Mouse (Mus musculus): ENCODE data around the gene Mars.

Gene Mars

DNA sequence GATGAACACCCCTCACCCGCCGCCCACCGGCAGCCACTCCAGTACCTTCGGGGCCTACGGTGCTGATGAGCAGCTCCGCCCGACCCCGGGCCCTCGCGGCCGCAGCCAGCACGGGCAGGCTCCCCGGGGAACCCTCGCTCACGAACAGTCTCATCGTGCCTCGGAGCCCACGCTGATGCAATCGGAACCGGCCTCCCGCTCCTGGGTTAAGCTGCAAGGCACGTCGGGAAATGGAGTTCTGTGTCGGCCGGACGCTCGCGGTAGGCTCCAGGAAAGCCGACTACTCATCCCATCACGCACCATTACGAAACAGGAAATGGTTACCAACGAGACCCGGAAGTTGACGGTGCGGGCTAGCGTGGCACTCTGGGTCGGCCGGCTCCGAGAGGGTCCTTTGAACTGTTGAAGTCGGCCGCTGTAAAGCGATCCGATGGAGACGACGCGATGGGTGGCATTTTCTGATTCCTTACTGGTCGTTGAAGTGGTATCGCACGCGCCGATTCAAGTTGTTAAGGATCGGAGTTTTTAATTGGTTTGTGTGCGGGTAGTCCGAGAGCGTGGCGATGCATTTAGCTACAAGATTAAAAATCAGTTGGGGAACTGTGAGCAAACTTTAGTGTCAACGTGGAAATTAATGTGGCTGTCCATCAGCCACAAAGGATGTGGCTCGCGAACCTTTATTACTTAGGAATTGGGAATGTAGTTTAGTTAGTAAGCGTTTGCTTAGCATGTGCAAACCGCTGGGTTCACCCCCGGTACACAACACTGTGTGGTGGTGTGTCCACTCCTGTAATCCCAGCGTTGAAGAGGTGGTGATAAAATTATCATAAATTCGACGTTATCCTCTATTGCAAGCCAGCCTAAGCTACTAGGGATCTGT, at the start of gene Mars:
Gene Mars, minus strand, starts transcription at position 311 of the 880 bp plus-strand sequence.
- peak; percentile 89 to 93 for DNase-seq (ENCODE audit: low spot score in 2 of 2)

DNA sequence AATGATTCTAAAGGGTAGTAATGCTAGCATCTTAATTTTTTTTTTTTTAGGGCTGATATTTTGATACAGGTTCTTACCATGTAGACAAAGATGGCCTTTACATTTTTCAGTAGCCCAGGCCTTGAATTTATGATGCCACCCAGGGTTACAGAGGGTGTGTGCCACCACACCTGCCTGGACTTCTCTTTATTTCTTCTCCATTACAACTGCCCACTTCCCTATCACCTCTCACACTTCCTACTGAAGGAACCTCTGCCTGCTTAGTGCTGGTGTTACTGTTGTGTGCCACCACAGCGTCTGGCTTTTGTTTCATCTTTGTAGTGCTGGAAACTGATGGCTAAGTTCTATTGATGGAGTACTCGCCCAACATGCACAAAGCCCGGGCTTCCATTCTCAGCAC, 49.1 kb upstream of the Mars start:
- no peak for DNase-seq (ENCODE audit: low spot score in 2 of 2)

GRCm38 (mm10) chr10:127355336-127355735, 43.8 kb upstream of the Mars start:
- no peak for DNase-seq (ENCODE audit: low spot score in 2 of 2)

- DNase-seq (ENCODE audit: low spot score in 2 of 2): no peak
Observed at GRCm38 (mm10) chr10:127353909-127354895, 42.6 kb upstream of the Mars start, which contains the start of gene Inhbe. Gene Inhbe, minus strand, starts transcription at chr10:127354411.

DNA sequence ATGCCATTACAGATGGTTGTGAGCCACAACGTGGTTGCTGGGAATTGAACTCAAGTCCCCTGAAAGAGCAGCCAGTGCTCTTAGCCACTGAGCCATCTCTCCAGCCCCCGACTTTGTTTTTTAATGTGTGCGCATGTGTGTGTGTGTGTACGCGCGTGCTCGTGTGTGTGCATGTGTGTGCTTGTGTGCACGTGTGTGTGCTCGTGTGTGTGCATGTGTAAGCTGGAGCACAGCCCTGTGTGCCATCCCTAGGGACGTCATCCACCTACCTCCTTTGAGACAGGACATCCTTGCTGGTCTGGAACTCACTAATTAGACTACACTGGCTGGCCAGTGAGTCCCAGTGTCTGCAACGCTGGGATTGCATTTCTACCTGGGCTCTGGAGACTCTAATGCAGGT, 41.2 kb upstream of the Mars start:
- no peak for DNase-seq (ENCODE audit: low spot score in 2 of 2)

DNA sequence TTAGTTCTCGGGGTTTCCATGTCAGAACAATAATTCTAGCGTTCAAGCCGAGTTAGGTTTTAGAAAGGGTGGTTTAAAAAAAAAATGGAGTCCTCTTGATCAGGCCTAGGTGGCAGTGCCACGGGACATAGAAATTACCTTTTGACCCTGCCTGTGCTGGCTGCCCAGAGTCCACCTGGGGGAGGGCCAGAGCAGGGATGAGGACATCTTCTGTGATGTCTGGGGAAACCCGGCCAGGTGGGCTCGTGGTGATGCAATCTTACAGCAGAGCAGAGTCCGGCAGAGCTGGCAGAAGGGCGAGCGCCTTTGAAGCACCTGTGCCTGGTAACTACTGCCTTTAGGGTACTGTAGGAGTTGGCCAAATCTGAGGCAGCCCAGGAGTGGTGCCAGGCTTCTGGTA, 40.6 kb upstream of the Mars start:
- DNase-seq (ENCODE audit: low spot score in 2 of 2): no peak

GRCm38 (mm10) chr10:127351719-127352118, 40.1 kb upstream of the Mars start:
- DNase-seq (ENCODE audit: low spot score in 2 of 2): no peak

DNA sequence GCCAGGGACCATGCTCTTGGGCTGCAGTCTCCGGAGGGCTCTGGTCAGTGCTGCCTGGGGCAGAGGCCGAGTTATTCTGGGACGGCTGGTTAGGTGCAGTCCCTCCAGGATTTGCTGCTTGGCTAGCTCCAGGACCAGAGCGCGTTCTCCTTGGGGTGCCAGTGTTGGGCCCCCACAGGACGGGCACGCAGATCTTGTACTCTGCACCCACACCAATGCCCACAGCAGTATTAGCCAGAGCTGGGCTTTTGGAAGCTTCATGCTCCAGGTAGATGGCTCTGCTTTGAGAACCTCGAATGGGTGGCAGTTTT, 39.7 kb upstream of the Mars start:
- DNase-seq (ENCODE audit: low spot score in 2 of 2): no peak

GRCm38 (mm10) chr10:127350594-127351284, 39.2 kb upstream of the Mars start:
- DNase-seq (ENCODE audit: low spot score in 2 of 2): no peak

GRCm38 (mm10) chr10:127349810-127350209, 38.2 kb upstream of the Mars start:
- no peak for DNase-seq (ENCODE audit: low spot score in 2 of 2)

DNA sequence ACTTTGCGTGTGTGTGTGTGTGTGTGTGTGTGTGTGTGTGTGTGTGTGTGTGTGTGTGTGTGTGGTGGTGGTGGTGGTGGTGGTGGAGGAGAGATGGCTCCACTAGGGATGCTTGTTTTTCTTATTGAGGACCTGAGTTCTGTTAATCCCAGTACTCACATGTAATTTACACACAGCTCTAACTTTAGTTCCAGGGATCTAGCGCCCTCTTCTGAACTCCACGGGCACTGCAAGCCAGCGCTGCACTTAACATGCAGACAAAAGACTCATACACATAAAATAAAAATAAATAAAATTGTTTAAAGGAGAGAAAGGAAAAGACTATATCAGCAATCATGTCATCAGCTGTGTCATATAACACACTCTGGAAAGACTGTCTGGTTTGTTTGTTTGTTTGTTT, 37.4 kb upstream of the Mars start:
- DNase-seq (ENCODE audit: low spot score in 2 of 2): no peak

- DNase-seq (ENCODE audit: low spot score in 2 of 2): no peak
Observed at GRCm38 (mm10) chr10:127346173-127346572, 34.6 kb upstream of the Mars start.

DNA sequence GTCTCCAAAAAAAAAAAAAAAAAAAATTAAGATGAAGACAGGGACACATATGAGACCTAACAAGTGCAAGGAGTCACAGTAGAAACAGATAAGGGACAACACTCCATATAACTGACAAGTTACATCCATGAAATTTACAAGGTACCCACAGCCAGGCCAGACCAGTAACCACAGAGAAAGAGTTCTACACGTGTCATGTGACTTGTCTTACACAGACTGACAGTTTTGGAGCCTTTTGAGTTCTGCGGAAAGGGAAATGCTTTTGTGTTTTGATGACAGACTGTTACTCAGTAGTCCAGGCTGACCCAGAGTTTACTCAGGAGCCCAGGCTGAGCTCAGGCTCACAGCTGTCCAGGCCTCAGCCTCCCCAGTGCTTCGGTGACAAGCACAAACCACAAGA, 31.4 kb upstream of the Mars start:
- DNase-seq (ENCODE audit: low spot score in 2 of 2): no peak

- peak; percentile 75 to 92 for DNase-seq (ENCODE audit: low spot score in 2 of 2)
Observed at GRCm38 (mm10) chr10:127341891-127342639, 30.5 kb upstream of the Mars start, which contains the start of gene Gli1. Gene Gli1, minus strand, starts transcription at chr10:127341974.

DNA sequence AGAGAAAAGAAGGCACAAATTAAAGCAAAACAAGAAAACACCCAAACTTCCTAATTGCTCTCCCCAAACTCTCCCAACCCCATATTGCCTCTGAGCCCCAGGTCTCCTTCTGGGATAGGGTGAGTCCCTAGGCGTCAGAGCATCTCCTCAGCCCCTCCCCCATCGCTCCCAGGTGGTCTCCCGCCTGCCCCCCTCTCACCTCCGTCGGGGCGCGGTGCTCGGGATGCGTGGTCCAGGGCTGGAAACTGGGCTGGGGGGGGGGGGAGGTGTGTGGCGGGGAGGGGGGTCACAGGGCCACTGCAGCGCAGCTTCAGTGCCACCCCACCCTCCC, 29.7 kb upstream of the Mars start:
- DNase-seq (ENCODE audit: low spot score in 2 of 2): no peak

DNA sequence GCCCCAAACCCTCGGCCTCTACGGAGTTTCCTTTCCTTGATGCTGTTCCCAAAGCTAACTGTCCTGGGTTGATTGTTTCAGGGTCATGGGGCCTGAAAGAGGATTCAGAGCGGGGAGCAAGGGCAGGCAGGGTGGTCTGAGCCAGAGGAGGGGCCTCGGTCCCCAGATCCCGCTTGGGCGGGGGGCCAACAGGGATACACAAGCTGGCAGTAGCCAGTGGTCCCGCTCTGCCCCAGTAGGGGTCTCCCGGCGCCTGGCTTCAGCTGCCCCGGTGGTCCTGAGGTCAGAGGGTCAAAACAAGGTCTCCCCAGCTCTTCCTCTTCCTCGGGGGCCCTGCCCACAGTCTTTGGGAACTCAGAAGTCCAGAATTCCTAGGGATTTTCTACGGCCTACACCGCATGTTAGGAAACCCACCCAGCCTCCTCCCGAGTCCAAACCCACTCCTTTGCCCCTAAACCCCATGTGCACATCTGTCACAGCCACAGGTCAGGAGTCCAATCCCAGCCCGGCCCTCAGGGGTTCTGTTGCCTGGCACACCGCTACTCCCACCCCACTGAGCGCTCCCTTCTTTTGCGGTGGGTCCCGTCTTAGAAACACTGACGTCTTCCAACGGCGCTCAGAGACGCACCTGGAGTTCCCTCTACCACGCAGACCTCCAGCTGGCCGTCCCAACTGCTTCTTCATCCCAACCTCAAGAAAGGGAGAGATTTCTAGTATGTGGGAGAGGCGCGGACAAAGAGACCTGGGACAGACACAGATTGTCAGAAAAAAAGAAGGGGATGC, 29.2 kb upstream of the Mars start:
- DNase-seq (ENCODE audit: low spot score in 2 of 2): no peak

- peak in 1 of 2 experiments; percentile 68 for DNase-seq (ENCODE audit: low spot score in 2 of 2)
Observed at GRCm38 (mm10) chr10:127339683-127340576, 28.3 kb upstream of the Mars start.

- DNase-seq (ENCODE audit: low spot score in 2 of 2): peak; percentile 76 to 87
Observed at GRCm38 (mm10) chr10:127338930-127339682, 27.5 kb upstream of the Mars start.

All from urinary bladder, postnatal 4 days (tissue).